ENCODE assay signal across 8 mouse cellular contexts in genomic region chr11:102741129-102741950, GRCm38 (mm10). TPM values are rescaled to one million over a fixed set of nuclear protein-coding genes. Genes with fewer than 3 reads are reported as not detected.
DNase-seq lines count a peak whose midpoint lies in the region; ATAC-seq and TF ChIP-seq lines count a peak whose summit lies in the region.

No protein-coding gene starts in this region.

- WGBS in lung, embryonic 14.5 days = 14% methylated on average over 22 of the region's 22 CpGs
- 28% methylated on average over 22 of the region's 22 CpGs for WGBS in intestine, embryonic 15.5 days
- WGBS in neural tube, embryonic 12.5 days = 14% methylated on average over 22 of the region's 22 CpGs

- H3K9me3 ChIP-seq in lung, embryonic 14.5 days (ENCODE audit: low read depth, low read length) = no peaks in the 10 kb centered on the region
- H3K9me3 ChIP-seq in intestine, embryonic 15.5 days = no peaks in the 10 kb centered on the region
- no peaks in the 10 kb centered on the region for H3K9me3 ChIP-seq in neural tube, embryonic 12.5 days

- peaks cover 6% of the 10 kb centered on the region; the same call in 1 of the 2 replicates for H3K27me3 ChIP-seq in lung, embryonic 14.5 days (ENCODE audit: insufficient read depth, low read length)
- H3K27me3 ChIP-seq in intestine, embryonic 15.5 days (replicated peaks) = 0 out of 2 replicates have a peak, but pooled peaks cover 5% of the 10 kb centered on the region
- H3K27me3 ChIP-seq in neural tube, embryonic 12.5 days (replicated peaks) = peaks cover 6% of the 10 kb centered on the region; the same call in 1 of the 2 replicates

- H3K9ac ChIP-seq in lung, embryonic 14.5 days = no peak overlapping the region
- H3K9ac ChIP-seq in intestine, embryonic 15.5 days = no peak overlapping the region; the same call in 1 of the 2 replicates
- no peak overlapping the region for H3K9ac ChIP-seq in neural tube, embryonic 12.5 days

- no peak overlapping the region for H3K4me3 ChIP-seq in lung, embryonic 14.5 days (ENCODE audit: low read depth, low read length)
- no peak overlapping the region for H3K4me3 ChIP-seq in intestine, embryonic 15.5 days (replicated peaks)
- H3K4me3 ChIP-seq in neural tube, embryonic 12.5 days = no peak overlapping the region

- ATAC-seq in lung, embryonic 14.5 days (ENCODE audit: insufficient read depth) = no peak
- no peak for ATAC-seq in intestine, embryonic 15.5 days
- no peak for ATAC-seq in neural tube, embryonic 12.5 days (ENCODE audit: low FRiP score, low read depth)

- peak overlapping the region; percentile 31; the same call in 1 of the 2 replicates for H3K4me2 ChIP-seq in lung, embryonic 14.5 days
- H3K4me2 ChIP-seq in intestine, embryonic 15.5 days (replicated peaks) = peak overlapping the region; percentile 41
- H3K4me2 ChIP-seq in neural tube, embryonic 12.5 days (replicated peaks) = peak overlapping the region; percentile 30

- H3K36me3 ChIP-seq in lung, embryonic 14.5 days (ENCODE audit: insufficient read depth) = no peaks in the 10 kb centered on the region
- no peaks in the 10 kb centered on the region for H3K36me3 ChIP-seq in intestine, embryonic 15.5 days
- no peaks in the 10 kb centered on the region for H3K36me3 ChIP-seq in neural tube, embryonic 12.5 days

- no peak overlapping the region for H3K27ac ChIP-seq in lung, embryonic 14.5 days (ENCODE audit: low read depth)
- 0 out of 2 replicates have a peak overlapping the region, but pooled peaks have one; percentile 13 for H3K27ac ChIP-seq in intestine, embryonic 15.5 days
- no peak overlapping the region for H3K27ac ChIP-seq in neural tube, embryonic 12.5 days

- DNase-seq in lung, embryonic 14.5 days = peak; percentile 56
- no peak for DNase-seq in lung, postnatal 36 days
- DNase-seq in cerebellum, adult 9-10 months = peak; percentile 94
- peak; percentile 94 for DNase-seq in heart, adult 11 months
- no peak for DNase-seq in urinary bladder, postnatal 14 days (ENCODE audit: low spot score)
- DNase-seq in frontal cortex, postnatal 14 days (ENCODE audit: low spot score in 2 of 2) = no peak

- TF ChIP-seq CTCF in lung, embryonic 14.5 days (IDR thresholded peaks at IDR 0.05; ENCODE audit: low read depth) = no peak

- 0 out of 2 replicates have a peak, but pooled peaks cover 4% of the 10 kb centered on the region for H3K4me1 ChIP-seq in lung, embryonic 14.5 days (ENCODE audit: insufficient read depth)
- 0 out of 2 replicates have a peak, but pooled peaks cover 9% of the 10 kb centered on the region for H3K4me1 ChIP-seq in intestine, embryonic 15.5 days (replicated peaks)
- peaks cover 17% of the 10 kb centered on the region for H3K4me1 ChIP-seq in neural tube, embryonic 12.5 days

RNA-seq across cellular contexts. Expression of gene Adam11, which starts 19.9 kb away (rescaled TPM):
- 5.3 and 5.5 TPM in 2 replicates for polyA plus RNA-seq in lung, embryonic 14.5 days (2014; fragmentation: Nextera tagmentation; extraction: Ambion mirVana)
- polyA plus RNA-seq in intestine, embryonic 15.5 days (2015; fragmentation: Nextera tagmentation; extraction: Ambion mirVana) = 3.9 and 4.6 TPM in 2 replicates
- 33.2 and 41.6 TPM in 2 replicates for polyA plus RNA-seq in neural tube, embryonic 12.5 days (2016; fragmentation: Nextera tagmentation; extraction: Ambion mirVana)

RNA-seq across cellular contexts. Expression of gene Ccdc43, which starts 43.8 kb away (rescaled TPM):
- polyA plus RNA-seq in lung, embryonic 14.5 days (2014; fragmentation: Nextera tagmentation; extraction: Ambion mirVana) = 44.5 and 46.4 TPM in 2 replicates
- polyA plus RNA-seq in intestine, embryonic 15.5 days (2015; fragmentation: Nextera tagmentation; extraction: Ambion mirVana) = 40.0 and 46.7 TPM in 2 replicates
- 43.7 and 45.9 TPM in 2 replicates for polyA plus RNA-seq in neural tube, embryonic 12.5 days (2016; fragmentation: Nextera tagmentation; extraction: Ambion mirVana)

Comparison
In these comparisons a context has a peak if more than half of its experiments do, and no peak if none do; other contexts are left out.
1. DNase-seq: peak in lung, embryonic 14.5 days (single experiment), cerebellum, adult 9-10 months (single experiment) and heart, adult 11 months (single experiment); none in lung, postnatal 36 days (single experiment), urinary bladder, postnatal 14 days (single experiment) and frontal cortex, postnatal 14 days (0 of 2).
2. Peak in every context shown above with its lines, with median percentiles within 50 percentile points of each other: H3K4me2 ChIP-seq.